Mouse (Mus musculus) heart, adult 2 months (tissue): ENCODE results near the gene Insl6. TPM values are rescaled to one million over a fixed set of nuclear protein-coding genes. Genes with fewer than 3 reads are reported as not detected.

Experiments used
- DNase-seq, 2 experiments: peaks; one replicate each; pipeline ENCODE4 v3.0.0; 2021
- H3K27ac ChIP-seq: fragments of 200-600 bp; 2 replicates; pipeline ENCODE4 v1.8.1; 2022
- H3K27me3 ChIP-seq: fragments of 200-500 bp; 2 replicates; pipeline ENCODE4 v1.6.1; 2012; ENCODE audit warnings: mild to moderate bottlenecking, low read length, inconsistent platforms, mixed read lengths; ENCODE audit not compliant: control insufficient read depth, insufficient read depth
- H3K36me3 ChIP-seq: fragments of 200-500 bp; 2 replicates; pipeline ENCODE4 v1.6.1; 2012; ENCODE audit warnings: low read length, inconsistent platforms; ENCODE audit not compliant: control insufficient read depth, insufficient read depth
- H3K4me1 ChIP-seq: fragments of 200-500 bp; 2 replicates; pipeline ENCODE4 v1.6.1; 2011; ENCODE audit warnings: low read length; ENCODE audit not compliant: control insufficient read depth, insufficient read depth
- H3K4me3 ChIP-seq: fragments of 200-600 bp; 2 replicates; pipeline ENCODE4 v1.8.1; 2022
- H3K79me2 ChIP-seq: fragments of 200-500 bp; replicated peaks from 2 replicates; pipeline ENCODE4 v1.6.1; 2012; ENCODE audit warnings: mild to moderate bottlenecking, inconsistent platforms, low read length, moderate library complexity, mixed read lengths; ENCODE audit not compliant: control insufficient read depth, insufficient read depth
- H3K9ac ChIP-seq: fragments of 200-500 bp; 2 replicates; pipeline ENCODE4 v1.6.1; 2012; ENCODE audit warnings: low read depth, mild to moderate bottlenecking, control low read depth, inconsistent platforms, low read length, mixed read lengths
- CTCF ChIP-seq: fragments of 200-600 bp; IDR thresholded peaks from 2 replicates; pipeline ENCODE4 v1.8.1; 2022; ENCODE audit warnings: antibody characterized with exemption, mild to moderate bottlenecking, moderate library complexity
- EP300 ChIP-seq: fragments of 200-500 bp; IDR thresholded peaks from 2 replicates; pipeline ENCODE4 v1.6.1; 2011; ENCODE audit warnings: low read depth, low read length, control low read depth; ENCODE audit not compliant: insufficient read depth
- POLR2A ChIP-seq: fragments of 200-500 bp; IDR thresholded peaks from 2 replicates; pipeline ENCODE4 v1.6.1; 2011; ENCODE audit warnings: mild to moderate bottlenecking, low read depth, low read length, control low read depth; ENCODE audit not compliant: insufficient read depth
- WGBS: fragments of 180-500 bp; shearing (Covaris S2); methylation state at CpG from one replicate; pipeline ENCODE4 v1.1.7; 2018; 5-methylcytosine and 5-hydroxymethylcytosine counted together
- intact Hi-C: fragments of 180-260 bp; cut with DNase I; formaldehyde crosslinking; loops from one replicate; pipeline ENCODE4 v1.15.1; 2025
- polyA plus RNA-seq: library from polyadenylated mRNA; depleted of rRNA; stranded (reverse); fragments of >200 nt; gene quantifications from 2 replicates; pipeline ENCODE4 v1.2.3, GENCODE M21; 2012
- total RNA-seq, 2 experiments: library from RNA; stranded (reverse); gene quantifications; 2 replicates each; pipeline ENCODE4 v1.2.3; 2021

The Insl6 gene
- total and polyA plus RNA-seq, 3 experiments = 0.39 to 0.73 TPM; not detected in 1

- intact Hi-C loops = no loop called here
- no peak overlapping the region for H3K27ac ChIP-seq
- H3K4me3 ChIP-seq = no peak overlapping the region
- no peak for DNase-seq
- H3K27me3 ChIP-seq = no peaks in the 10 kb centered on the region
- 63% methylated on average over 13 of the region's 13 CpGs for WGBS
- H3K36me3 ChIP-seq = no peaks in the 10 kb centered on the region
- H3K79me2 ChIP-seq = no peaks in the 10 kb centered on the region
- H3K9ac ChIP-seq = no peak overlapping the region
- TF ChIP-seq POLR2A = no peak
- TF ChIP-seq CTCF = no peak
- no peak for TF ChIP-seq EP300
- no peaks in the 10 kb centered on the region for H3K4me1 ChIP-seq
Measured at GRCm38 (mm10) chr19:29326822-29327552, 1.8 kb upstream of the Insl6 start.

- TF ChIP-seq POLR2A = no peak
- TF ChIP-seq EP300 = no peak
- TF ChIP-seq CTCF = no peak
- intact Hi-C loops = no loop called here
- WGBS = 86% methylated on average over 4 of the region's 4 CpGs
- Histone ChIP-seq H3K9ac (no peak overlapping the region), H3K27ac (no peak overlapping the region), H3K4me1 (no peaks in the 10 kb centered on the region), H3K27me3 (no peaks in the 10 kb centered on the region), H3K79me2 (no peaks in the 10 kb centered on the region), H3K4me3 (no peak overlapping the region), H3K36me3 (no peaks in the 10 kb centered on the region)
- no peak for DNase-seq
Measured at GRCm38 (mm10) chr19:29326396-29326795, 1.2 kb upstream of the Insl6 start.

DNA sequence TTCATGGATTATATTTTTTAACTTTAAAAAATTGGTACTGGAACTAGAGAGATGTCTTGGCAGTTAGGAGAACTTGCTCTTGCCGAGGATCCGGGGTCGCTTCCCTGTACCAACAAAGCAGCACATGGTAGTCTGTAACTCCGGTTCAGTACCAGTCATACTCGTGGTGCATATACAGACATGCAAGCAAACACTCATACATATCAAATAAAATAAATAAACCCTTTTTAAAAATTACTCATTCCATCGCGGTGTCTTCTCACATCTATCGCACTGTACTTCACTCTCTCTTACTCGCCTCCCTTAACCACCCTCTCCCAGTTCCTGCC, 660 bp upstream of the Insl6 start:
- Histone ChIP-seq H3K4me3 (no peak overlapping the region), H3K79me2 (no peaks in the 10 kb centered on the region), H3K27me3 (no peaks in the 10 kb centered on the region), H3K27ac (no peak overlapping the region), H3K9ac (no peak overlapping the region), H3K4me1 (no peaks in the 10 kb centered on the region), H3K36me3 (no peaks in the 10 kb centered on the region)
- 67% methylated on average over 9 of the region's 9 CpGs for WGBS
- no peak for DNase-seq
- no peak for TF ChIP-seq EP300
- no peak for TF ChIP-seq POLR2A
- TF ChIP-seq CTCF = no peak
- intact Hi-C loops = no loop called here

DNA sequence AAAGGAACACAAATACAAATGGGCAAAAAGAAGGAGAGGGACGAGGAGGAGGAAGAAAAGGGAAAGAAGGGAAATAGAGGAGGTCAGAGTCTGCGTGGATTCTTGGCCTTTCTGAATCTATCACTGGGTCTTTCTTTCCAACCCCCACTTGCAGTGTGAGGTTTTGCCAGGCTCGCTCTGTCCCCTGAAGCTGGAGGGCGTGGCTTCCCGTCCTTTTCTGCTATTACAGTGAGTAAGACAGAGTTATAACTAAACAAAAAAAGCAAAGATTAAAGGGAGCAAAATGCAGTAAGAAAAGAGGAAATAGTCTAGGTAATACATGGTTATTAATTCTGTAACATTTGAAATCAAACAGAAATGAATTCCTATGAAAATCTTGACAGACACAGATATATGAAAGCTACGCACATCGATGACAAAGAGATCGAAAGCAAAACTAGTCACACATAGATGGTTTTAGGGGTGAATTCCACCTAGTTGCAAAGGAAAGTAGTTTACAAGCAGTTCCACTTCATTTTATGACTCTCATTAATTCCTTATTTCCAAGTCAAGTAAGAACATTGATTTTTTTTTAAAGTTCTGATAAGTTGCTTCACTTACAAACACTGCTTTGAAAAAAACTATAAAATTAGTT, 1.6 kb downstream of the Insl6 start:
- no peaks in the 10 kb centered on the region for H3K36me3 ChIP-seq
- no peak for DNase-seq
- TF ChIP-seq EP300 (no peak), POLR2A (no peak), CTCF (no peak)
- WGBS = 67% methylated on average over 8 of the region's 8 CpGs
- no peak overlapping the region for H3K4me3 ChIP-seq
- H3K27me3 ChIP-seq = no peaks in the 10 kb centered on the region
- no peak overlapping the region for H3K27ac ChIP-seq
- intact Hi-C loops = no loop called here
- H3K79me2 ChIP-seq = no peaks in the 10 kb centered on the region
- H3K9ac ChIP-seq = no peak overlapping the region
- no peaks in the 10 kb centered on the region for H3K4me1 ChIP-seq

DNA sequence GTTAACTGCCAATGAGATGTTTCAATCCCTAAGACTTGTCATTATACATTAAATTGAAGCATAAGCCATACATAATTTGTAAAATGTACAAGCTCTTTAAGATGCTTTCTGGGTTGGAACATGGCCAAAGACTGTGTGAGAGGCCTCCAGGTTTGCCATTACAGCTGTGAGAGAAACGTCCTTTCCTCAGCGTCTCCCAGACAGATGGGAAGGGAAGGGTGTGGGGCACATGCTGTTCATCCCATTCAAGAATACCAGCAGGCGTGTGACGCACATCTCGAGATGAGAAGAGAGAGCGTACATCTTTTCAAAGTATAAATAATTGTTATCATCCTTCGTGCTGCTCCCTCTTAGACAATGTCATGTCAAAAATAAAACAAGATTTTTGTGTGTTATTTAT, 12.5 kb downstream of the Insl6 start:
- 77% methylated on average over 7 of the region's 7 CpGs for WGBS
- Histone ChIP-seq H3K9ac (no peak overlapping the region), H3K27me3 (no peaks in the 10 kb centered on the region), H3K36me3 (no peaks in the 10 kb centered on the region), H3K4me1 (no peaks in the 10 kb centered on the region), H3K27ac (no peak overlapping the region), H3K79me2 (no peaks in the 10 kb centered on the region), H3K4me3 (no peak overlapping the region)
- intact Hi-C loops = no loop called here
- no peak for TF ChIP-seq EP300
- TF ChIP-seq CTCF = no peak
- TF ChIP-seq POLR2A = no peak
- DNase-seq = no peak

GRCm38 (mm10) chr19:29311791-29312190, 13.4 kb downstream of the Insl6 start:
- intact Hi-C loops = no loop called here
- DNase-seq = no peak
- Histone ChIP-seq H3K79me2 (no peaks in the 10 kb centered on the region), H3K4me1 (no peaks in the 10 kb centered on the region), H3K36me3 (no peaks in the 10 kb centered on the region), H3K27ac (no peak overlapping the region), H3K27me3 (no peaks in the 10 kb centered on the region), H3K9ac (no peak overlapping the region), H3K4me3 (no peak overlapping the region)
- no peak for TF ChIP-seq POLR2A
- no peak for TF ChIP-seq EP300
- TF ChIP-seq CTCF = no peak
- 85% methylated on average over 8 of the region's 8 CpGs for WGBS
